Mouse (Mus musculus): ENCODE data around the gene Dcst1.

Dcst1 gene

GRCm38 (mm10) chr3:89336529-89336928, 28.5 kb downstream of the Dcst1 start:
- no peak for DNase-seq (ENCODE audit: low spot score in 2 of 2)

GRCm38 (mm10) chr3:89333053-89333452, 32.0 kb downstream of the Dcst1 start:
- DNase-seq (ENCODE audit: low spot score in 2 of 2): no peak

GRCm38 (mm10) chr3:89332476-89332875, 32.6 kb downstream of the Dcst1 start:
- no peak for DNase-seq (ENCODE audit: low spot score in 2 of 2)

- DNase-seq (ENCODE audit: low spot score in 2 of 2): no peak
Measured at GRCm38 (mm10) chr3:89332013-89332412, 33.0 kb downstream of the Dcst1 start.

- DNase-seq (ENCODE audit: low spot score in 2 of 2): no peak
Measured at GRCm38 (mm10) chr3:89331561-89331960, 33.5 kb downstream of the Dcst1 start.

- no peak for DNase-seq (ENCODE audit: low spot score in 2 of 2)
Measured at GRCm38 (mm10) chr3:89330948-89331347, 34.1 kb downstream of the Dcst1 start.

GRCm38 (mm10) chr3:89330346-89330745, 34.7 kb downstream of the Dcst1 start:
- no peak for DNase-seq (ENCODE audit: low spot score in 2 of 2)

- DNase-seq (ENCODE audit: low spot score in 2 of 2): no peak
Measured at GRCm38 (mm10) chr3:89328623-89329022, 36.4 kb downstream of the Dcst1 start.

GRCm38 (mm10) chr3:89327371-89327870, 37.6 kb downstream of the Dcst1 start:
- no peak for DNase-seq (ENCODE audit: low spot score in 2 of 2)

GRCm38 (mm10) chr3:89325882-89326281, 39.2 kb downstream of the Dcst1 start:
- no peak for DNase-seq (ENCODE audit: low spot score in 2 of 2)

GRCm38 (mm10) chr3:89322514-89323165, 42.4 kb downstream of the Dcst1 start, which contains the start of gene Efna3:
TSS of gene Efna3 (minus strand) at chr3:89322965.
- DNase-seq (ENCODE audit: low spot score in 2 of 2): peak; percentile 46 to 68

- no peak for DNase-seq (ENCODE audit: low spot score in 2 of 2)
Measured at GRCm38 (mm10) chr3:89322131-89322500, 42.9 kb downstream of the Dcst1 start.

GRCm38 (mm10) chr3:89321183-89322130, 43.6 kb downstream of the Dcst1 start:
- peak in 1 of 2 experiments; percentile 69 for DNase-seq (ENCODE audit: low spot score in 2 of 2)

GRCm38 (mm10) chr3:89320581-89321182, 44.4 kb downstream of the Dcst1 start:
- peak in 1 of 2 experiments; percentile 64 for DNase-seq (ENCODE audit: low spot score in 2 of 2)

GRCm38 (mm10) chr3:89319591-89320350, 45.3 kb downstream of the Dcst1 start:
- peak in 1 of 2 experiments; percentile 64 for DNase-seq (ENCODE audit: low spot score in 2 of 2)

- DNase-seq (ENCODE audit: low spot score in 2 of 2): no peak
Measured at GRCm38 (mm10) chr3:89318971-89319590, 46.0 kb downstream of the Dcst1 start.

- no peak for DNase-seq (ENCODE audit: low spot score in 2 of 2)
Measured at GRCm38 (mm10) chr3:89318316-89318715, 46.7 kb downstream of the Dcst1 start.

- DNase-seq (ENCODE audit: low spot score in 2 of 2): no peak
Measured at GRCm38 (mm10) chr3:89317246-89317645, 47.8 kb downstream of the Dcst1 start.

GRCm38 (mm10) chr3:89316833-89317232, 48.2 kb downstream of the Dcst1 start:
- DNase-seq (ENCODE audit: low spot score in 2 of 2): peak; percentile 67 to 83

GRCm38 (mm10) chr3:89315930-89316831, 48.9 kb downstream of the Dcst1 start:
- DNase-seq (ENCODE audit: low spot score in 2 of 2): no peak
